Mouse (Mus musculus) Muller cell, postnatal 12 days (primary cell): Measurements from ENCODE around the gene Gtf3c6.

ENCODE experiments used
- DNase-seq: peaks from one replicate; pipeline ENCODE4 v3.0.0-alpha.2; 2015; ENCODE audit errors: inconsistent ontology term

Gene Gtf3c6

DNA sequence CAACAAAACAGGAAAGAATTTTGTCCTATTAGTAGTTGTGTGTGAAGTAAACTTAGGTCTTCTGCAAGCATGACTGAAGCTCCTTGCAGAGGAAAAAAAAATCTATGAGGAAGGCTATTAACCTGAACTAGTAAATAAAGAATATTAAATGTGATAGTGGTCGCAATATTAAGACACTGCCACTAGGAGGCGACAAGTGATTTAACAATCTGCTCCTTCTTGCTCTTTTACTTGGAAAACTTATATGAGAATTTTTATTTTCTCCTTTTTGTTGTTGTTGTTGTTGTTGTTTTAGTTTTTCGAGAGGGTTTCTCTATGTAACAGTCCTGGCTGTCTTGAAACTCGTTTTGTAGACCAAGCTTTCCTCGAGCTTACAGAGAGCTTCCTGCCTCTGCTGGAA, 1.1 kb upstream of the Gtf3c6 start:
- DNase-seq: no peak

DNA sequence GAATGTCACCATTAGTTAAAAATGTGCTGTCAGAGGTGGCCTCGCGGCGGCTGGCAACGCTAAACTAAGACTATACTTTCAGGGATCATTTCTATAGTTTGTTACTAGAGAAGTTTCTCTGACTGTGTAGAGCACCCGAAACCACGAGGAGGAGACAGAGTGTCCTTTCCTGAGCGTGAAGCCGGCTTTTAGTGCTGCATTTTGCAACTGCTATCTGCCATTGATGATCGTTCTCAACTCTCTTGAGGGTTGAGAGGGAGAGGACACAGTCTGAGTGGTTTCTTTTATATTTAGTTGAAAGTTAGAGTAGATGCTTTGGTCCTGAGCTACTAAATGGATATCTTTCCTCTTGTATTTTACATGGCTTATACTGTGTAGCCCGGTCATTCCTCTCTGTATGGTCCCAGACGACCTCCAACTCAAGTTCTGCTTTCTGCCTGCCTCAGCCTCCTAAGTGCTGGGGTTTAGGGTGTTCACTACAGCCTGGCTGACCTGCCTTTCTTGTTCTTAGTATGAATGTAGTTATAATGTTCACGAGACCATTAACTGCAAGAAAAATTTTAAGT, 576 bp upstream of the Gtf3c6 start:
- DNase-seq: peak; percentile 92

DNA sequence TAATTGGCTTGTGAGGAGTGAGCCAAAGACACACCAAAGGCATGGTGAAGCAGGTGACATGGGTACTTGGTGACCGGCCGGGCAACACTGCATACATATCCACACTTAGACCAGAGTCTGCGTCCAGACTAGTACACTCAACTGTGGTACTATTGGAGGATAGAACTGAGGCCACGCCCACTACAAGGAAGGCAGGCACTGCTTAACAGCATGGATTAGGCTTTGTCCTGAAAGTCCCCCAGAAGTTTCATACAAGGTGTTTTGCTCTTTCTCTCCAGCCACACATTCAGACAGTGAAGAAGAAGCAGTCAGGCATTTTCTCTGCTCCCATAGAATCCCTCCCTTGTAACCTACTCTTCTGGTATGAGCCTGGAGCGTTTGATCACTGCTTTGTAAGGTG, 1.2 kb downstream of the Gtf3c6 start:
- peak; percentile 68 for DNase-seq

DNA sequence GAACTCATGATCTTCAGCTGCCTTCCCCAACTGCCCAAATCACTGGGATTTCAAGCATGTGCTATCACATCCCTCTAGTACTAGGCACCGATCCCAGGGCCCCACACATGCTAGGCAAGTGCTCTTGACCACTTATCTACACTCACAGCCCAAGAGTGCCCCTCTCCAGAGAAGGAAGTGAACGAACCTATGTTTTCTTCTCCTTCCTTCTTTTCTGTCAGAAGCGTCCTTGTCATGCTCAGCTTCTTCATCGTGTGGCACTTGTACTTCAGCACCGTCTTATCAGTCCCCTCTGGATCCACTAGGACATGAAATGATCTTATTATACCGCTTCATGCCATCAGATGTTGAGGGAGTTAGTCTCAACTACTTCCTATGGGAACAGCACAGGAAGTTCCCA, 6.9 kb downstream of the Gtf3c6 start:
- no peak for DNase-seq

DNA sequence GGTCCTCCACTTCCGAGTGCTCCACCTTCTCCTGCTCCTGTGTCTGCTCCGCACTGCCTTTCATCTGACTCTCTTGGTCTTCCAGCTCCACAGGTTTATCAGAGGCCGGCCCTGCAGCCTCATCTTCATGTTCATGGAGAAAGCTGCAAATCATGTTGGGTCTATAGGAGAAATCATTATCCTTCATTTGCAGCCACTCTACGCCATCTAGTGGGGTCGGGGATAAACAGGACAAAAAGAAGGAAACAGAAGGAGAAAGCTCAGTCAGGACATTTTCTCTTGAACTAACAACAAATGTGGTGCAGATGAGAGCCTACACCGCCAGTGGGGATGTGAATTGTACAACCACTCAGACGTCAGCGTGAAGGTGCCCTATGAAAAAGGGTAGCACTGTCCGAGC, 8.3 kb downstream of the Gtf3c6 start:
- DNase-seq: no peak

DNA sequence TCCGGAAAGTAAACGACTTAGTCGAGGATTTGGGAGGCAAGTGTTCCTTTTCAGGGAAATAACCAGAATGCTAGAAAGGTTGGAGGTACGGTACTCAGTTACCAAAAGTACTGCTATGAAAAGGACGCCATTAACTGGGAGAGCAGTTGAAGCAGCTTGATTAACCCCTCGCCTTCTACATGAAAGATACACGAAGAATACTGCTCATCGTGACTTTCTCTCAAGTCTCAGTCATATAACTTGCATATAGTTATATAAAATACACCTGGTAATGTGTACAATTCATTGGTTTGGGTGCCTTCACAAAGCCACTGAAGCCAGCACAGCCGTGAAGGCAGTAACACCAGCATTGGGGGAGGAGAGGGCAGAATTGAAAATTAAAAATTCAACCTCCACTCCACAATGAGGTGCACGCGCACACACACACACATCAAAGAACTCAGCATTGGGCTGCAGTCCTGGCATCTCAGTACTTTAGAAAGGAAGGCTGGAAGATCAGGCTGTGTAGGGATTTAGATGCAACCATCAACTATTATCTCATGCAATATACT, 10.7 kb downstream of the Gtf3c6 start:
- DNase-seq: no peak

DNA sequence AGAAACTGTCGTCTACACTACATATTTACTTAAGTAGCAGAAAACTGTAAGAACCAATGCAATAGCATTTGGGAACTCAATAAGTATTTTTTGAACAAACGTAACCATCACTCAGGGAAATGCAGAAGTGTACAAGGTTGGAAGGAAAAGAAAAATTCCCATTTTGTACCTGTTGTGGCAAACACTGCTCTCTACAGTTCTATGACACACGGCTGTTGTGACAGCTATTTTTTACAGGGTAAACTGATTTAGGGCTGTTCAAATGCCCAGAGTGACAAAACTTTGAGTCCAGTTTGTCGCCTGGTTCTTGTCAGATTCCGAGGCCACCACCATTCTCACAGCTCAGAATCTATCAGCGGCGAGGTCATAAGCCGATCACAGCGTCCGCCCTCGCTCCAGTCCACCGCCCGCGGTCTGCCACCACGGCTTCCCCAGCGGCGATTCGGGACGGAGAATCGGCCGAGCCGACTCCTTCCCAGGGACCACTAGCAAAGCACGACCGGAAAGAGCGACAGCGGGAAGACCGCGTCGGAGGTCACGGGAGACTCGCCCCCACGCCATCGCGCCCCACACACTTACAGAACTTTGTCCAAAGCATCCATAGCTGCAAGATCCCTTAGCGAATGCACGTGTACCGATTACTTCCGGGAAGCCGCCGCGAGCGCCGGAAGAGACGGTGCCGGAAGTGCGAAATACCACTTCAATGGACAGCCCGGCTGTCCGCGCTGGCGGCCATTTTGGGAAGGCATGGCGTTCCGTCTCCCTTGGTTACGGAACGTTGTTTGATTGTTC, 11.3 kb downstream of the Gtf3c6 start, which contains the start of gene Rpf2:
Gene Rpf2, minus strand, starts transcription at position 663 of the 792 bp plus-strand sequence.
- peak; percentile 83 for DNase-seq

DNA sequence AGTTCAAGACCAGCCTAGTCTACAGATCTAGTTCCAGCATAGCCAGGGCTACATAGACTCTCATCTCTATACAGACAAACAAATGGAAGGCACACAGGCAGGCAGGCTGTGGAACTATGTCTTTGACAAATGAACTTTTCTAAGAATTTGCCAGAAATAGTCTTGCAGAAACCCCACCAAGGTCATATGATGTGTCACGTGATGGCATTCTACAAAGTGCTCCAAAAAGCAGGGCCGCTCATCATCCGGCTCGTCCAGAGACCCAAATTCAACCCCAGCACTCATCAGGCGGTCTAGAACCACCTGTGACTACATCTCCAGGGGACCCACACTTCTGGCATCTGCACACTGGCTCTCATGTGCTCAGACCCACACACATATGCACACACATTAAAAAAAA, 20.1 kb downstream of the Gtf3c6 start:
- no peak for DNase-seq

DNA sequence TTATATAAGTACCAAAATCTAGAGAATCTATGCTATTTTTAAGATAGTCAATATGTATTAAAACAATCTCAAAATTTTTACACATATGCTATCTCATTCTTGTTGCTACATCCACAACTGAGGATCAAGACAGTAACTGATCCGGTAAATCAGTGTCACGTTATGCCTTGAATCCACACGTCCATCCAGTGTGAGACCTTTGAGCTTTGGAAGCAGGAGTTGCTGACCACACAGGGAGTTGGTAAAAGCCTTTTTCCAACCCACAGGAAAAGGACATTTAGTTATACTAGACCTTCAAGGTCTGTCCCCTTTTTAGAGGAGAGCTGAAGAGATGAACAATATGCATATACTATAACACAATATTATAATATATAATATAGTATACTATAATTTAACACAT, 24.7 kb downstream of the Gtf3c6 start:
- DNase-seq: no peak

DNA sequence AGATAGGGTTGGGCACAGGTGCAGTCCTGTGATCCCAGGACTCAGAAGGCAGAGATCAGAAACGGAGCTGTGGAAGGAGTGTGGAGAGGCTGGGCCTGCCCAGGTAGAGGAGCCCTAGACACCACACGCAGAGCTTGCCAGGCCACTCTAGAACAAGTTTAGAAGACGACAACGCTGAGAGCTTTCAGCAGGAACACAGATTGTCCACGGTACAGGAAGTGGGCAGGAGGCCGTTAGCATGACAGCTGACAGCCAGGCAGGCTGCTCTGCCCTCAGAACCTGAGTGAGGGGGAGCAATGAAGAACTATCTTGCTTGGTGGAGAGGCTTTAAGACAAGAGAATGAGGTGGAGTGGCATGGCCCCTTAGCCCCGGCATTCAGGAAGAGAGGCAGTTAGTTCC, 25.5 kb downstream of the Gtf3c6 start:
- DNase-seq: no peak

DNA sequence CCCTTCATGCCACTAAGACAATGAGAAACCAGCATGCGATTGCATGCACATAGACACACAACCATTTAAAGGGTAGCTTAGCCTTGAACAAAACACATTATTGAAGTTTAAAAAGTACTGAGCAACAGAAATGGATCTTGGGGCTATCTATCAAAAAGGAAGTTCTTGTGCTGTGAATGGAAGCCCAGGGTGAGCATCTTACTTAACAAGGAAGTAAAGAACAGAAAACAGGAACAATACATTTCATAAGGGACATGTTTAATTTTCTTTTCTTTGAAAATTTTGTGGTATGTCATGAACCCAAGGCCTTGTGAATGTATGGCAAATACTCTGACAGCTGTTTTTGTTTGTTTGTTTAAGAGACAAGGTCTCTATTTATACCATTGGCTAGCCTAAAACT, 28.2 kb downstream of the Gtf3c6 start:
- no peak for DNase-seq

DNA sequence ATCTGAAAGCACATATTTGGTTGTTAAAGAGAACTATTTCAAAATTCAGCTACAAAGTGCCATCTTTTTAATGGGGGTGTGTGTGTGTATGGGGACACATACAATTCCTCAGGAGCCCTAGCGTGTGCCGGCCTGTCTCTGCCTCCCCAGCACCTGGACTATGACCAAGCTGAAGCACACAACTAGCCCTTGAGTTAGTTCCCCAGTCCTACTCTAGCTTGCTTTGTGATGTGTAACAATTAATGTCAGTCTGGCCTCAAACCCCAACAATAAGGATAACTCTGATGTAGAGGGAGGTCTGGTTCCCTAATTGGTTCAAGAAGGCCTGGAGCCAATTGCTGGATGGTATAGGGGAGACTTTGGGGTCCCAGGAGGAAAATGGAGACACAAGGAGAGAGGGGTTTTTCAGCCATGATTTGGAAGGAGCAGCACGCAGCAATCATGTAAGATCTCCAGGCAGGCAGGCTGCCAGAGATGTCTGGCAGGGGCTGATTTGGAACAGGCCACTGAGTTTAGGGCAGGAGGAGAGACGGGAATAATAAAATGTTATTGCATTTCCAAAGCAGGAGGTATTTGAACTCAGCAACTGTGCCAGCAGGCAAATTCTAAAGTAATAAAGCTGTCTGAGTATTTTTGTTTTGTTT, 30.1 kb downstream of the Gtf3c6 start:
- no peak for DNase-seq

DNA sequence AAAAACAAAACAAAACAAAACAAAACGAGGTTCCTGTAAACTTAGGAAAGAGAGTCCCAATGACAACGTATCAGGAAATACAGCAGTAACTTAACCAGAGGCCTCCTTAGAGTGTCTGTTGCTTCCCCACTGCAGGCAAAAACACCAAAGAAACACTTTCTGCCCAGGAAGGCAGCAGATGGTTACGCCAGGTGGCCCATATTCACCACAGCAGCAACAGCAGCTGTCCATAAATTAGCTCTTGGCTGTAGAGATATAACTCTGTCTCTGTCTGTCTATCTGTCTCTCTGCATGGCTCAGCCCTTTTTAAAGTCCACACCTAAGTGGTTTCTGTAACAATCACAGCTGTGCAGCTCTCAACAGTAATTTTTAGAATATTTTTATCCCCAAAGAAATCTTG, 39.0 kb downstream of the Gtf3c6 start:
- DNase-seq: no peak

DNA sequence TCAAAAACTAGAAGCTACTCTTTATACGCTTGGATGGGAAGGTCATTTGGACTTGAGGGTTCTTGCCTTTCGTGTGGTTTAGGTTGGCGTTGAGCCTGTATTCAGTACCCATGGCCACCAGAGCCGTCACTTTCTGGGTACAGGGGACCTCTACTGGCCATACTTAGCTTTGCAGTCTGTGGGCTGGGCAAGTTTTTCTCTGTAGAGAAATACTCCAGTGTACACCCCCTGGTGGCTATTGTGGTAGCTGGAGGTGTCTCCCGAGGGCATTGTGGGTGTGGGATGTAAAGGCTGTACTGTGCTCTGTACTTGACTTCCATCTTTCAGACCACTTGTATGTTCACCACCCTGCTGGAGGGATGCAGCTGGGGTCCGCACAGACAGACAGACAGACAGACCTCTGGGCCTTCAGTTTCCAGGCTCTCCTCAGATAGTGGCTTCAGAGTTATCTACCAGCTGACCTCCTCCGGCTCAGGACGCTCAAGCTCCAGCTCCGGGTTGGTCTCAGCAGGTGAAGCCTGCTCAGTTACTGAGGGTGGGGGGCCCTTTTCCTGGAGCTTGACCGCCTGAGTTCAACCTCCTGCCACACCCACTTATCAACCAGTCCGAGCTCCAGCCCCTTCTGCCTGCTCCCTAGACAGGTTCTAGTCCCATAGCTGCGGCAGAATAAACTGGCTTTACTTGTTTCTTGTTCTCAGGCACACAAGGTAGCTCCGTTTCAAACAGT, 45.3 kb downstream of the Gtf3c6 start:
- DNase-seq: peak; percentile 79
